Mouse (Mus musculus) cerebellum, adult 18-20 months (tissue): ENCODE results near the gene Boc.

Source experiments
- DNase-seq, 2 experiments: peaks; one replicate each; pipeline ENCODE4 v3.0.0; 2021

The Boc gene

DNA sequence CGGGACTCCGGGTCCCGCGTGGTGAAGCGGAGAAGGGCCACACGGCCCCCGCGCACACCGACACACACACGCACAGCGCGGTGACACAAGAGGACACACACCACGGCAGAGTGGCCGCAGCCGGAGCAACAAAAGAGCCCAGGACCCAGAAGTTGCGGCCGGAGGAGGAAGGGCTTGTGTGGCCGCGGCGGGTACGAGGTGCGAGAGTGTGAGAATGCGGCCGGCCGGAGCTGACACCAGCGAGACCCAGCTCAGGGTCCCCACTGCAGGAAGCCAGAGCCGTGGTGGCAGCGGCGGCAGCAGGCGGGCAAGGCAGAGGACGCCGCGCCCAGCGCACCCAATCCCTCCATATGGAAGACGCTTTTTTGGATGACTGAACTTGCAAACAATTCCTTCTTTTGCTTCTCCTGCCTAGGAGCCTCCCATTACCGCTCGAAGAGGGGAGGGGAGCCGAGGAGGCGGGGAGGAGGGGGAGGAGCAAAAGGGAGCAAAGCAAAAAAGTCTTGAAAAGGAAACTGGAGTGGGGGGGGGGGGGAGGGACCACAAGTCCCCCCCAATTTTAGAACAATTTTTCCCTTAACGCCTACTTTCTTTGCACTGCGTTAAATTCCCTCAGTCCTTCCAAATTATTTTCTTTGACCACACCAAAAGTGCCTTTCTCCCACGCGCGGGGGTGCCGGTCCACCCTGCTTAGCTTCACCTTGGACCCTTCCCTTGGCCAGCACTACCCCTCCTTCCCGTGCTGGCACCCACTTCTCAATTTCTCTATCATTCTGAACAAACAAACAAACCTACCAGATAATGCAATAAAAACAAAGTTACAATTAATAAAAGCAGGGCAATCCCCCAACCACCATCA lies at the start of gene Boc:
Boc (minus strand) TSS at position 427 of the 859 bp plus-strand sequence.
- peak; percentile 81 to 90 for DNase-seq

DNA sequence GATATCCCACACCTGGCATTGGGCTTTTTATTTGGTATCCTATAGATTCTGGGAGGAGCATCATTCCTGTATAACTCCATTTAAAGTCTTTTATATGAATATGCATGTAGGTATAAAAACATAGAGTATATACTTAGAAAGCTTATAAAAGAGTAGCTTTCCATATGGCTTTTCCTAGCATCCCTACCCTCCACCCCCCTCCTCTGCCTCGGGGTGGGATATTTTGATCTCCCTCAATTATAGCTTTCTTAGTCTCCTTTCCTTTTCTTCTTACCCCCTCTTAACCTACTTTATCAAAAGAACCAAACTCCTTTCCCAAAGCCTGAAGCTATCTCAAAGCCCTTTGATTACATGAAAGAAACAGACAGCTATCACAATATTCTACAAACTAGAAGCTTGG lies 47.9 kb upstream of the Boc start:
- DNase-seq, result no peak

DNA sequence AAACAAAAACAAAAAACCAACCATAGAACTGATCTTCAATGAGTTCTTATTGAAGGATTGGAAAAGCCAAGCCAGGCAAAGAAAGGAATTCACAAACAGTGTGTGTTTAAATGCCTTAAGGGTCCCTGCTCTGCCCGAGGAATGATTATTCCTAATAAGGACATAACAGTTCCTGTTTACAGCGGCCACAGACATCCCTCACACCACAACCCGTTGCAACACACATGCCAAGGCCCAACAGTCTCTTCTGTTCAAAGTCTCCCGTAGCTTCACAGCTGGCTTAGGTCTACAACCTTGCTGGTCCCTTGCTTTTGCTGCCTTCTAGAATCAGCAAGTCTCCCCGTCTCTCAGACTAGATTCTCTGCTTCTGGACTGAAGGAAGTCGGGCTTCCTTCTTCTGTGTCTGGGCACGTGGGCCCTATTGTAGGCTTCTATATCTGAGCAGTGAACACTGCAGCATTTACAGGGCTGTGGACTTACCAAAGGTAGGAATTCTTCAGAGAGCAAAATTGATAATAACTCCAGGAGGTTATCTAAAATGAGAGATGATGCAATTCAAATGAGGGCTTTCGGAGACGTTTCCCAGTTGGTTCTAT lies 45.4 kb upstream of the Boc start:
- no peak for DNase-seq

- DNase-seq, result no peak
These were observed 43.5 kb upstream of the Boc start for GRCm38 (mm10) chr16:44601999-44602794.

GRCm38 (mm10) chr16:44601182-44601581 lies 42.5 kb upstream of the Boc start:
- no peak for DNase-seq

- DNase-seq, result no peak
These were observed 38.6 kb upstream of the Boc start for GRCm38 (mm10) chr16:44597106-44597806.

GRCm38 (mm10) chr16:44589506-44589905 lies 30.8 kb upstream of the Boc start:
- DNase-seq, result no peak

DNA sequence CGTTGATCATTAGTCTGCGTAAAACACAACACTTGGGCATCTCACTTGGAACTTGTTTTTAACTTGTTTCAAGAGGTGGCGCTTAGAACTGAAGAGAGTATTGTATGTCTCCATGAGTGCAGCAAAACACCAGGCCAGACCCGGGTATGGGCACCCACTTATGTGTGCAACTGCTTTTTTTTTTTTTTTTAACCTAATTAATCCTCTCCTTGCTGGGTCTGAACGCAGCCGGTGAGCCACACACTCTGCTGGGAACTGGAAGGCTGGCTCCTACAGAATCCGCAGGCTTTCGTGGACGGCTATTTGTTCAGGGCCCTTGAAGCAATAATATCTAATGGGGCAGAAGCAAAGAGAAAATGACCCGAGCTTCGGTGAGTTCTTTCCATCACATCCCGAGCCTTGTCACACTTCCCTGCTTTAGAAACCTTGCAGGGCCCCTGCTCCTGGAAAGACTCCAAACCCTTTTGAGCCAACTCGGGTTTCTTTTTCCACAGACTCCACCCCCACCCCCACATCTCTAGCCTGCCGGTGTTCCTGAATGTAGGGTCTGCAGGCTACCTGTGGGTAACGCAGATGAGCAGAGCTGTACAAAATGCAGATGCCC lies 20.8 kb upstream of the Boc start:
- no peak for DNase-seq

DNA sequence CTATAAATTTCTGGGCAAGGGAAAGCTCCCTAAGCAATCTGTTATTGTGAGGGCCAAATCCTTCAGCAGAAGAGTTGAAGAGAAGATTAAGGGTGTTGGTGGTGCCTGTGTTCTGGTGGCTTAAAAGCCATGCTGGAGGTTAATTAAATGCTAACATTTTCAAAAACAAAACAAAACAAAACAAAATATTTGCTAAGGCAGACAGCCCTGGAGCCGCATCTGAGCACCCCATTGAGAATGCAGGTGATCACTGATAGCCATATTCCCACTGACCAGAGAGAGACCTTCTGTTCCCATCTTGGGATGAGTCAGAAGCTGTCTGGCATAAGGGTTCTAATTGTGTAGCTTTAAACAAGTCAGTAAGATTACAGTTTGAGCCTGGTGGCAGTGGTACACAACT lies 19.9 kb upstream of the Boc start:
- peak; percentile 54 to 55 for DNase-seq

- no peak for DNase-seq
These were observed 9.4 kb upstream of the Boc start for GRCm38 (mm10) chr16:44568056-44568455.

GRCm38 (mm10) chr16:44565328-44566210 lies 6.9 kb upstream of the Boc start:
- DNase-seq, result peak in 1 of 2 experiments; percentile 36

- DNase-seq, result peak in 1 of 2 experiments; percentile 21
These were observed 5.7 kb upstream of the Boc start for GRCm38 (mm10) chr16:44564359-44564758.

- no peak for DNase-seq
These were observed 3.4 kb upstream of the Boc start for GRCm38 (mm10) chr16:44562061-44562460.

- peak in 1 of 2 experiments; percentile 16 for DNase-seq
These were observed 1.5 kb upstream of the Boc start for GRCm38 (mm10) chr16:44560214-44560613.

- peak in 1 of 2 experiments; percentile 44 for DNase-seq
These were observed 616 bp upstream of the Boc start for GRCm38 (mm10) chr16:44559330-44559695.

DNA sequence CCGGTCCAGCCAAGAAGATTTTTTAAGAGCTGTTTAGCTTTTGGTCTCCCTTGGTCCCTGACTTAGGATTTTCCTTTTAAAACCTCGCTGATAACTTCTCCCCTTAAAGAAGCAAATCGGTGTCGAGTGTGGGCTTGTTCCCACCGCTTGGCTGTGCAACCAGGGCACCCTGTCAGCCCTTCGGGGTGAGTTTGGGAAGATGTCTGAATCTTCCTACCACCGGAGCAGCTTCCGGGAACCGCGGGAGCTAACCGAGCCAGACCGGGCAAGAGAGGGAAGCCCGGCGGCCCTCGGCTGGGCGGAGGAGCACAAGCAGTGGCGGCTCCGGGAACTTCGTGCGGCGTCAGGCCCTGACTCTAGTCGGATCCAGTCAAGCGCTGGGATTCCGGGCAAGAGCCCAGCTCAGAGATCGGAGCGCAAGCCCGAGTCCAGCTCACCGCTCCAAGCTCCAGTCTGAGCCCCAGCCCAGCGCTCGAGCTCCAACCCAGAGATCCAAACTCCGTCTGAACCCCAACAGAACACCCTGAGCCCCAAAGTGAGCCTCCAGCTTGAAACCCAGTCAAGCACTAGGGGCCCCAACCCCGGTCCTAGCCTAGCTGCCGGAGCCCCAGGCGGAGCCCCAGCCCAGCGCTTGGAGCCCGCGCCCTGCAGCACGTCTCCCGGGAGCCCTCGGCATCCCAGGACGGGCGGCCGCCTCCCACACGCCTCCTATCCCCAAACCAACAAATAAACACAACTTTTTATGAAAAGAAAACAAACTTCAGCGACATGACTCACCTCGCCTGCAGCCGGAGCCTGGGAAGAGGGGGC lies 831 bp downstream of the Boc start:
- DNase-seq, result peak; percentile 86 to 88

- peak in 1 of 2 experiments; percentile 56 for DNase-seq
These were observed 1.6 kb downstream of the Boc start for GRCm38 (mm10) chr16:44557084-44557483.

DNA sequence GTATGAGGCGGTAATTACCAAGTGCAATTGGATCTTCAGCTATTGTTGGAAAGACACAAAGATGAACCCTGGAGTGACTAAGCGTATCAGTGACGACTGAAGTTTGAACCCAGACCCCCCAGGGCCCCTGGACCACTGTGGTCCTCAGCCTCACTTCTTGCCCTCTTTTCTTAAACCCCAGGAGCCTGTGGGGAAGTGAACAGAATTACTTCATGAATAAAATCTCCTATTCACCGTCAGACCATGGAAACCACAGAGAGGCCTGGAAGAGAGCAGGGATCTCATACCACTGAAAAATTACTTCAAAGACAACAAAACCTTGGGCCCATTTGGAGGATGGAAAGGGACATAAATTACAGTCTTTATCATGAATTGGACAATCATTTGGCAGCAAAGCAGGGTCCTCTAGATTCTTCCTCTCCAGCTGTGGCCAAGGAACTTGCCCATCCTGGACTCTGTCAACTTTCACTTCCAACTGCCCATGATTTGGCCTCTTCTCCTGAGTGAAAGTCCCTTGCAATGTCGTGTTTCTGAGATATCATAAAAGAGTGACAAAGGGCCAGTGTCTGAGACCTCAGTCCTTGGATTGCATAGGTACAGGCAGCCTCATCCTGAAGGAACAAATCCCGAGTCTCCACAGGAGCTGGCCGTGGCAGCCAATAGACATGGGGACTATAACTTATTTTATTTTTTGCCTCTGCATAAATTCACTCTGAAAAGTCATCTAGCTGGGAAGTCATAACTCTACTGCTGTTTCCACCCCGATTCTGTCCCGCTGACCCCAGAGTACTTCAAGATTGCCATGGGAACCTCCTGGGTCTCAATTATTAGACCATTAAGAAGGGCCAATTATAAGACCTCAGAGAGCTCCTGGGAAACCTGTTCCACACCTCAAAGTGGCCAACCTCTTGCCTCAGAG lies 2.6 kb downstream of the Boc start:
- peak in 1 of 2 experiments; percentile 23 for DNase-seq

- peak in 1 of 2 experiments; percentile 50 for DNase-seq
These were observed 4.8 kb downstream of the Boc start for GRCm38 (mm10) chr16:44553861-44554260.
